Mouse (Mus musculus) fat pad, adult 2 months (tissue): Measurements from ENCODE around the gene Atg2b.

Experiments used
- DNase-seq: peaks from one replicate; pipeline ENCODE4 v3.0.0-alpha.2; 2011; ENCODE audit warnings: low read depth, low spot score; ENCODE audit errors: extremely low read depth

Gene Atg2b

GRCm38 (mm10) chr12:105598503-105598902, 86.5 kb downstream of the Atg2b start:
- DNase-seq: no peak

GRCm38 (mm10) chr12:105597135-105597534, 87.9 kb downstream of the Atg2b start:
- no peak for DNase-seq

- DNase-seq: no peak
These were observed 91.5 kb downstream of the Atg2b start for GRCm38 (mm10) chr12:105593471-105593870.

GRCm38 (mm10) chr12:105592361-105592761, 92.7 kb downstream of the Atg2b start:
- no peak for DNase-seq

- no peak for DNase-seq
These were observed 94.2 kb downstream of the Atg2b start for GRCm38 (mm10) chr12:105590786-105591185.

GRCm38 (mm10) chr12:105587526-105587925, 97.5 kb downstream of the Atg2b start:
- no peak for DNase-seq

GRCm38 (mm10) chr12:105584851-105585250, 100.2 kb downstream of the Atg2b start:
- no peak for DNase-seq

GRCm38 (mm10) chr12:105583484-105583883, 101.5 kb downstream of the Atg2b start:
- DNase-seq: no peak

- DNase-seq: no peak
These were observed 102.5 kb downstream of the Atg2b start for GRCm38 (mm10) chr12:105582486-105582885.

- DNase-seq: no peak
These were observed 104.5 kb downstream of the Atg2b start for GRCm38 (mm10) chr12:105580490-105580889.

- peak; percentile 39 for DNase-seq
These were observed 110.7 kb downstream of the Atg2b start for GRCm38 (mm10) chr12:105574356-105574755.

GRCm38 (mm10) chr12:105572622-105573021, 112.4 kb downstream of the Atg2b start:
- DNase-seq: no peak

GRCm38 (mm10) chr12:105571867-105572266, 113.1 kb downstream of the Atg2b start:
- DNase-seq: no peak
